Mouse (Mus musculus): ENCODE measurements at regions not wholly inside any gene's neighbourhood (a gene's known extent, or its start where the extent isn't known, plus 50 kb on each side); places are given as distances from the start of the nearest gene placed in this dataset.

DNA sequence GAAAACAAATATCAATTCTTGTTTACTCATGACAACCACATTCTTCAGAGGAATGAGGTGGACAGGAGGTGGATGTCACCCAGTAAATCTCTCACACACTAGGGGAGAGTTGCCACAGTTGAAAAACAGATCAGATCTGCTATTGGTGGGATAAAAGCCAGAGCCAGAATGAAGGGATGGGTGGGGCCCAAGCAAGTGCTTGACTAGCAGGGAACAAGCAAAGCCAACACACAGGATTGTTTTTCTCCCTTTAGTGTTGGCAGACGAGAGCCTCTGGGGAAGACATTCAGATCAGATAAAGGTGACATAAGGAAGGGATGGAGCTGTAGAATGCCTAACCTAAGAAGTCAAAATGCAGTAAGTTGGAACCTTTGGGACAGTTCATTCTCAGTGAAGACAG is 153.5 kb upstream of the Usp24 start:
- Histone ChIP-seq H3K36me3 (no peaks in the 10 kb centered on the region), H3K27ac (no peak overlapping the region), H3K9ac (no peak overlapping the region), H3K4me3 (no peak overlapping the region), H3K27me3 (no peaks in the 10 kb centered on the region), H3K9me3 (no peaks in the 10 kb centered on the region), H3K4me1 (no peaks in the 10 kb centered on the region; the same call in 1 of the 2 replicates), H3K4me2 (no peak overlapping the region)
- no peak for ATAC-seq (ENCODE audit: borderline replicate concordance, extremely low read depth, low FRiP score, low TSS enrichment)
- 30% methylated on average over 1 of the region's 1 CpGs for WGBS

DNA sequence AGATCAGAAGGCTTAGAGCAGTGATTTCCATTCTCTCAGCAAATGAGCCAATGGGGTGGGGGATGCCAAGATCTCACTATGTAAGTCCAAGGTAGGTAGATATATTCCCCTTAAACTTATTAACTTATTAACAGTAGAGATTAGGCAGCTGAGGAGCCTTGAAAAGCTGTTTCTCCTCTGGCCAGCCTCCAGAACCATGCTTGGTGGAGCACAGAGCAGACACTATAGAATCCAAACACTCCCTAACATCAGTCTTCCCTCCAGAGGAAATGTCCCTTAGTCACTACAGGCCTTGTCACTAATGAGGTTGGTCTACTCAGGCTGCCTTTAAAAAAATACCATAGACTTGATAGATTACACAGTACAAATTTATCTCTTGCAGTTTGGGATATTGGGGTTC is 152.8 kb upstream of the Usp24 start:
- Histone ChIP-seq H3K9me3 (no peaks in the 10 kb centered on the region), H3K27me3 (no peaks in the 10 kb centered on the region), H3K4me2 (no peak overlapping the region), H3K27ac (no peak overlapping the region), H3K36me3 (no peaks in the 10 kb centered on the region), H3K4me1 (no peaks in the 10 kb centered on the region; the same call in 1 of the 2 replicates), H3K9ac (no peak overlapping the region), H3K4me3 (no peak overlapping the region)
- ATAC-seq (ENCODE audit: borderline replicate concordance, extremely low read depth, low FRiP score, low TSS enrichment), result no peak

DNA sequence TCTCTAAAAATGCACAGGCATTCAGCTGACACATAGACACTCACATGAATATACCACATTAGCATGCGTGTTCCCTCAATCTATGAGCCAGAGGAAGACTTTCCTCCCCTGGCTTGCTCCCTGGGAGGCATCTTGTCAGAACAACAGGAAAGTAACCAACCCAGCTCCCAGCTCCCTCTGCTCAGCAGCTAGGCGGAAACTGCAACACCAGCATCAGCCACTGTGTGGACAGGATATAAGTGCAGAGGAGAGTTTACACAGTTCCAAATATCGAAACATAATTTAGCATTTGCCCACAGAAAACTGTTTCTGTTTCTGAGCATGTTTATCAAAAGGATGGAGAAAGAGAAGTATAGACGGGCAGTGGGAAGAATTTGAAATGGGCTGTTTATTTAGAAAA is 148.3 kb upstream of the Usp24 start:
- ATAC-seq (ENCODE audit: borderline replicate concordance, extremely low read depth, low FRiP score, low TSS enrichment), result no peak
- 59% methylated on average over 4 of the region's 4 CpGs for WGBS
- H3K9ac ChIP-seq, result no peak overlapping the region
- H3K4me1 ChIP-seq, result no peaks in the 10 kb centered on the region
- no peaks in the 10 kb centered on the region for H3K36me3 ChIP-seq
- H3K9me3 ChIP-seq, result no peaks in the 10 kb centered on the region
- no peak overlapping the region for H3K27ac ChIP-seq
- H3K4me3 ChIP-seq, result no peak overlapping the region
- no peaks in the 10 kb centered on the region for H3K27me3 ChIP-seq
- H3K4me2 ChIP-seq, result no peak overlapping the region

DNA sequence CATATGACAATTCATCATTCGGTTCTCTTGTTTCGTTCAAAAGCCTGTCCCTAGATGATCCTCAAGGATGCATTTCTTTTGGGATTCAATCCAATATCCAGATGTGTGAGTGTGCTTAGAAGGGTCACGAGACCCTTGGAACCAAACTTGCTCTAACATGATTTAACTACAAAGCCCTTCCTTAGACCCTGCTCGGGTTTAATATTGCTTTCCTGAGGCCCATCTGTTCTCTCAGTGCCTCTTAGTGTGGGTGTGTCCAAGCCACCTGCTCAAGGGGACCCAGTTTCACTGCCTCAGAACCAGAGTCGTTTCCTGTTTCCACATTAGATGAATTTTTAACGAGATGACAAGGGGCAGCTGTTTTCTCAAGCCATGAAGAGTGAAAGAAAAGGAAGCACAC is 147.3 kb upstream of the Usp24 start:
- H3K9ac ChIP-seq, result no peak overlapping the region
- no peaks in the 10 kb centered on the region for H3K9me3 ChIP-seq
- no peak for ATAC-seq (ENCODE audit: borderline replicate concordance, extremely low read depth, low FRiP score, low TSS enrichment)
- no peak overlapping the region for H3K27ac ChIP-seq
- 65% methylated on average over 6 of the region's 6 CpGs for WGBS
- no peaks in the 10 kb centered on the region for H3K4me1 ChIP-seq
- H3K4me2 ChIP-seq, result no peak overlapping the region
- H3K4me3 ChIP-seq, result no peak overlapping the region
- no peaks in the 10 kb centered on the region for H3K36me3 ChIP-seq
- no peaks in the 10 kb centered on the region for H3K27me3 ChIP-seq

DNA sequence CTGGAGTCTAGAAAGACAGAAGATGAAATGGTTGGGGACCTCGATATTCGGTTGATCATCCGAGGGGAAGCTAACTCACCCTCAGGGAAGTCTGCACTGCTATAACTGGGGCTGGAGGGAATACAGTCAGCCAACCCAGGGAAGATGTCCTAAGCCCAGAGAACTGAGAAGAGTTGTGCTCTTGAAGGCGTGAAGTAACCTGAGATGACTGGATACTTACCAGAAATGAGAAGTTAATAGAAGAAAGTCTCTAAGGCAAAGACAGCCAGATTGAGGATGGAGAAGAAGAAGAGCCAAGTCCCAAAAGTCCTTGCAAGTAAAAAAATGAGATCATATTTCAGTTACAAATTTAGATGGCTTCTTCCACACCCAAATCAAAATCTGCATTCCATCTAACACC is 146.5 kb upstream of the Usp24 start:
- Histone ChIP-seq H3K27ac (no peak overlapping the region), H3K4me1 (no peaks in the 10 kb centered on the region), H3K36me3 (no peaks in the 10 kb centered on the region), H3K9me3 (no peaks in the 10 kb centered on the region), H3K4me2 (no peak overlapping the region), H3K27me3 (no peaks in the 10 kb centered on the region), H3K9ac (no peak overlapping the region), H3K4me3 (no peak overlapping the region)
- WGBS, result 93% methylated on average over 4 of the region's 4 CpGs
- ATAC-seq (ENCODE audit: borderline replicate concordance, extremely low read depth, low FRiP score, low TSS enrichment), result no peak

DNA sequence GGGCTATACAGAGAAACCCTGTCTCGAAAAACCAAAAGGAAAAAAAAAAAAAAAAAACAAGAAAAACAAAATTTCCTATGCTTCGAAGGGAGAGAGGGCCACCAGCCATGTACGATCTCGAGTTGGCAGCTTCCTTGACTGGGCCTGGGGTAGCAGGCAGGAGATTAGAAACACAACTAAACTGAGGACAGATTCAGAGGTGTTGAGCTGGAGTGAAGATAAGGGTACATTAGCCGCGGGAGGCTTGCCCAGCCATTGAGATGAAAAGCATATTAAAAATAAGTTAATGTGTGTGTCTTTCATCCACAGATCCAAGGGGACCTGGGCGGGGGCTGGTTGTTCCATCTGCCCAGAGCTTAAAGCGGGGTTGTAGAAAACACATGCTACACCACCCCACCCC is 145.3 kb upstream of the Usp24 start:
- Histone ChIP-seq H3K27me3 (no peaks in the 10 kb centered on the region), H3K4me2 (no peak overlapping the region), H3K36me3 (no peaks in the 10 kb centered on the region), H3K4me1 (no peaks in the 10 kb centered on the region), H3K27ac (no peak overlapping the region), H3K9me3 (no peaks in the 10 kb centered on the region), H3K4me3 (no peak overlapping the region), H3K9ac (no peak overlapping the region)
- ATAC-seq (ENCODE audit: borderline replicate concordance, extremely low read depth, low FRiP score, low TSS enrichment), result no peak
- WGBS, result 81% methylated on average over 8 of the region's 8 CpGs

DNA sequence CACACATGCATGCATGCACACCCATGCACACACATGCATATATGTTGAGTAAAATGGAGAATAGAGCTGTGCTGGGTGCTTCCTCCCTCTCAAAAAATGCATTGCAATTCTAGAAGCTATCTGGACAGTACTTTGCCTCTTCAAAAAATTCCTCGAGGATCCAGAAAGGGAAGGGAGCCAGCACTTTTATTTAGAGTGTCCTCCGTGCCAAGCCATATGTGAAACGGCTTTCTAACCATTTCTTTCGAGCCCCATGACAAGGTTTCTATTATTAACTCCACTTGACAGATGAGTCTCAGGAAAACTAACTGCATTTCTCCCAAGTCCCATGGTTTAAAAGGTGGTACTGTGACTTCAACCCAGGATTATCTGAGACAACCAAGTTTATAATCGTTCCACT is 140.7 kb upstream of the Usp24 start:
- H3K4me3 ChIP-seq, result no peak overlapping the region
- H3K4me2 ChIP-seq, result no peak overlapping the region
- H3K9ac ChIP-seq, result no peak overlapping the region
- H3K27ac ChIP-seq, result no peak overlapping the region
- H3K4me1 ChIP-seq, result no peaks in the 10 kb centered on the region
- ATAC-seq (ENCODE audit: borderline replicate concordance, extremely low read depth, low FRiP score, low TSS enrichment), result no peak
- no peaks in the 10 kb centered on the region for H3K36me3 ChIP-seq
- H3K9me3 ChIP-seq, result no peaks in the 10 kb centered on the region
- WGBS, result 36% methylated on average over 5 of the region's 5 CpGs
- no peaks in the 10 kb centered on the region for H3K27me3 ChIP-seq

DNA sequence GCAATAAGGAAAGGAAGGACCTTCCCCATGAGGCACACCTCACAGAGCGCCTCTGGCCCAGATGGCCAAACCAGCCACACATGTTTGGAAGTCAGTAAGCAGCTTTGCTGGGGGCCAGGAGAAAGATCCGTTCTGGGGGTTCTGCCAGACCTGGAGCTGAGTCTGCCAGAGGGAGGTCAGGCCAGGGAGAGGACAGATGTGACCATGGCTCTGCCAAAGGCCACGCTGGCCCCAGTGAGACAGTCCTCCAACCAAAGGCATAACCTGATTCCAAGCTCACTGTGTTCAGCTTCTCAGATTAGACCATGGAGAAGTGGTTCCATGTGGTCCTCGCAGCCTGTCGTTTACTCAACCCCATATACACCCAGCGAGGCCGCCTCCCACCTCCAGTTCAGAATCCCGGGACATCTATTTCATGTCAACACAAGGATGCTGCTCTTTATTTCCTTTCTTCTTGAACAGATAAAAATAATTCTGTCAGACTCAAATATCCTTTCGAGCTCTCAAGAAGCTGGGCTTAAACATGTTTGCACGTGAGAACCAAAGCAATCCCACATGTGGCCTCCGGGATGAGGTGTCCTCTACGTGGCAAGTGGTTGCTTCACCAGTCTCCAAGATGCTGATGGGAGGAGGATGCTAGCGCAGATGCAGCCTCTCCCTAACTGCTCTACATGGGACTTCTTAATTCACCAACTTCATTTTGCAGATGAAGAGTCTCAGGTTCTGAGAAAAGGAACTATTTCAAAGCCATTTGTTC is 130.1 kb upstream of the Usp24 start:
- Histone ChIP-seq H3K27me3 (no peaks in the 10 kb centered on the region), H3K9ac (no peak overlapping the region), H3K36me3 (no peaks in the 10 kb centered on the region), H3K4me1 (no peaks in the 10 kb centered on the region), H3K4me2 (no peak overlapping the region), H3K4me3 (no peak overlapping the region), H3K27ac (no peak overlapping the region), H3K9me3 (no peaks in the 10 kb centered on the region)
- WGBS, result 80% methylated on average over 13 of the region's 13 CpGs
- no peak for ATAC-seq (ENCODE audit: borderline replicate concordance, extremely low read depth, low FRiP score, low TSS enrichment)

DNA sequence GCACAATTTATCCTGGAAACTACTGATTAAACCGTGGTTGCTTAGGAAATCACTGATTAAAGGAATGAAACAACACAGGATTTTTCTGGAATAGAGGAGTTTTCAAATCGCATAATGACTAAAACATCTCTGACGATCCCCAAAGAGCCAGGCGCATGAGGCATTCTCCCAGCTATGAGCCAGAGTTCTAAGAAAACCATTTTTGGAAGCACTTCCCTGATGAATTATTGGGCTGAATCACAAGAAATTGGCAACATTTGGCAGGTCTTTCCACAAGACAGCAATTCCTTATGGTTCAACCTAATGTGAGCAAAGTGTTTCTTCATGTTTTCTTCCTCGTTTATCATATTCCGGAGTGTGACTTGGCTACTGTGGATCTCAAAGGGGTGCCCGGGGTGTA is 129.3 kb upstream of the Usp24 start:
- Histone ChIP-seq H3K9me3 (no peaks in the 10 kb centered on the region), H3K4me3 (no peak overlapping the region), H3K27ac (no peak overlapping the region), H3K4me2 (no peak overlapping the region), H3K4me1 (no peaks in the 10 kb centered on the region), H3K9ac (no peak overlapping the region), H3K36me3 (no peaks in the 10 kb centered on the region), H3K27me3 (no peaks in the 10 kb centered on the region)
- 77% methylated on average over 7 of the region's 7 CpGs for WGBS
- ATAC-seq (ENCODE audit: borderline replicate concordance, extremely low read depth, low FRiP score, low TSS enrichment), result no peak

DNA sequence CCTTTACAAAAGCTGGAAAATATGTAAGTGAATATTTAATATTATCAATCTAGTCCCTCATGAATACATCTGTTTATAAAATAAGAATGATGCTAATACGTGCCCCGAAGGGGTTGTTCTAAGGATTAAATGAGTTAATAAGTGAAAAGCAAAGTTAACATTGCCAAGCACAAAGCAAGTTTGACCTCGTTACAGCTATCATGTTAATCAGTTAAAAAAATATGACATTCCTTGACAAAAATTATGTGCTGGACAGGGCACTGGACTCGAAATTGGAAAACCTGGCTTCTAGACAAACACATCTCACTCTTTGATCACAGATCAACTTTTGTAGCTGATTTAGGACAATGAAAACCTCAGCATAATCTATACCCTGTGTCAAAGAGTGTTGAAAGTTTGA is 125.8 kb upstream of the Usp24 start:
- 61% methylated on average over 4 of the region's 4 CpGs for WGBS
- Histone ChIP-seq H3K4me1 (no peaks in the 10 kb centered on the region), H3K36me3 (no peaks in the 10 kb centered on the region), H3K9ac (no peak overlapping the region), H3K27me3 (no peaks in the 10 kb centered on the region), H3K27ac (no peak overlapping the region), H3K4me3 (no peak overlapping the region), H3K9me3 (no peaks in the 10 kb centered on the region), H3K4me2 (no peak overlapping the region)
- ATAC-seq (ENCODE audit: borderline replicate concordance, extremely low read depth, low FRiP score, low TSS enrichment), result no peak

DNA sequence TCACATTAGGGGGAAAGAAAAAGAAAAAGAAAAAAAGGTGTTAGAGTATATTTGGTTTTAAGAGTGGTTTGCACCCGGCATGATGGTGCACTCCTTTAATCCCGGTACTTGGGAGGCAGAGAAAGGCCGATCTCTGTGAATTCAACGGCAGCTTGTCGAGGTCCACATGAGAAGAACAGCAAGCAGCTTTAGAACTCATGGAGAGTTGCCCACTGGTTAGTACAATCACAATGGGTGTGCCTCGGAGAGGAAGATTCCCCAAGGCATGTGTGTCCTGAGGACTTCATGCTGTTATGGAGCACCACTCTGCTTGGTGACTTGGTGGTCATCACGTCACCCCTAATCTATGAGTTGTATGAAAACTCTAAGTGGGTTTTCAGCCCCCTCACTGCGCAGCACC is 124.7 kb upstream of the Usp24 start:
- 89% methylated on average over 8 of the region's 8 CpGs for WGBS
- H3K4me2 ChIP-seq, result no peak overlapping the region
- H3K27ac ChIP-seq, result no peak overlapping the region
- H3K4me1 ChIP-seq, result no peaks in the 10 kb centered on the region
- ATAC-seq (ENCODE audit: borderline replicate concordance, extremely low read depth, low FRiP score, low TSS enrichment), result no peak
- H3K9me3 ChIP-seq, result no peaks in the 10 kb centered on the region
- H3K27me3 ChIP-seq, result no peaks in the 10 kb centered on the region
- no peak overlapping the region for H3K4me3 ChIP-seq
- no peak overlapping the region for H3K9ac ChIP-seq
- H3K36me3 ChIP-seq, result no peaks in the 10 kb centered on the region

DNA sequence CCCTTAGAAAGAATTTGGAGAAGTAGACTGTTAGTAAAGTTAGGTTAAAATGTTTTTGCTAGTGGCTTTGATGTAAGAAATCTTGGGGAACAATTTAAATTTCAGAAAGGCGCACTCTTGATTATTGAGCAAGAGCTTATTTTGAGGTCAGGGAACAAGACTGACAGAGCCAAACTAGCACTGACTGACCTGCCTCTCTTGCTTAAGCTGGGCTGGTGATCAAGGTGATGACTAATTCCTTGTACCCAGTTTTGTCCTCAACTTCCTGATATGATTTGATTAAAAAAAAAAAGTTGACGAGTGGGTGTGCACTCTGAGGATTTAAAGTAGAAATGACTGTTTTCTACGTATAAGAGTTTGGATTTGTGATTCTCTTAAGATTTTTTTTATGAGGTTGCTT is 124.2 kb upstream of the Usp24 start:
- no peaks in the 10 kb centered on the region for H3K27me3 ChIP-seq
- no peaks in the 10 kb centered on the region for H3K9me3 ChIP-seq
- H3K4me3 ChIP-seq, result no peak overlapping the region
- H3K4me1 ChIP-seq, result no peaks in the 10 kb centered on the region
- no peaks in the 10 kb centered on the region for H3K36me3 ChIP-seq
- no peak overlapping the region for H3K27ac ChIP-seq
- no peak overlapping the region for H3K4me2 ChIP-seq
- WGBS, result 81% methylated on average over 3 of the region's 3 CpGs
- ATAC-seq (ENCODE audit: borderline replicate concordance, extremely low read depth, low FRiP score, low TSS enrichment), result no peak
- H3K9ac ChIP-seq, result no peak overlapping the region

All from lung, embryonic 15.5 days (tissue).